Mouse (Mus musculus) lung, embryonic 16.5 days (tissue): Measurements from ENCODE around the gene Khk. TPM values are rescaled to one million over a fixed set of nuclear protein-coding genes. Genes with fewer than 3 reads are reported as not detected.
"Not testable (repeated sequence)": the region's sequence is repeated elsewhere in the genome, so short reads cannot be mapped to it uniquely, and the experiment has no call there.

Experiments
- ATAC-seq: fragments of 200-750 bp; cut with Nextera tagmentation; 2 replicates; pipeline ENCODE4 v1.8.0; 2017; ENCODE audit warnings: low read depth, mild to moderate bottlenecking, moderate library complexity
- H3K27ac ChIP-seq: fragments of 300-500 bp; sonication (generic); 2 replicates; pipeline ENCODE4 v1.5.1; 2014; ENCODE audit warnings: mild to moderate bottlenecking, control low read depth, low read length
- H3K27me3 ChIP-seq: fragments of 300-500 bp; sonication (generic); 2 replicates; pipeline ENCODE4 v1.6.1; 2014; ENCODE audit warnings: low read depth, low read length, mixed read lengths; ENCODE audit not compliant: control insufficient read depth, insufficient read depth
- H3K36me3 ChIP-seq: fragments of 300-500 bp; sonication (generic); 2 replicates; pipeline ENCODE4 v1.6.1; 2014; ENCODE audit warnings: low read length; ENCODE audit not compliant: control insufficient read depth, insufficient read depth
- H3K4me1 ChIP-seq: fragments of 300-500 bp; sonication (generic); replicated peaks from 2 replicates; pipeline ENCODE4 v1.6.1; 2014; ENCODE audit warnings: low read length, mixed read lengths; ENCODE audit not compliant: control insufficient read depth, insufficient read depth
- H3K4me2 ChIP-seq: fragments of 300-500 bp; sonication (generic); 2 replicates; pipeline ENCODE4 v1.6.1; 2014; ENCODE audit warnings: low read depth, low read length, control low read depth
- H3K4me3 ChIP-seq: fragments of 300-500 bp; sonication (generic); 2 replicates; pipeline ENCODE4 v1.5.1; 2014; ENCODE audit warnings: mild to moderate bottlenecking, low read length, control low read depth
- H3K9ac ChIP-seq: fragments of 300-500 bp; sonication (generic); 2 replicates; pipeline ENCODE4 v1.6.1; 2014; ENCODE audit warnings: low read length, control low read depth
- H3K9me3 ChIP-seq: fragments of 300-500 bp; sonication (generic); 2 replicates; pipeline ENCODE4 v1.6.1; 2016; ENCODE audit warnings: low read length; ENCODE audit not compliant: control insufficient read depth
- WGBS: fragments of 180-500 bp; shearing (Covaris S2); extraction: QIAGEN DNeasy Blood & Tissue Kit; methylation state at CpG from one replicate; pipeline ENCODE4 v1.1.7; 2014; 5-methylcytosine and 5-hydroxymethylcytosine counted together
- polyA plus RNA-seq: library from polyadenylated mRNA; unstranded; fragments of >200 nt; fragmentation: Nextera tagmentation; extraction: Ambion mirVana; gene quantifications from 2 replicates; pipeline ENCODE4 v1.2.1, GENCODE M21; 2015

Khk gene
- 13.2 and 15.0 TPM in 2 replicates for polyA plus RNA-seq

GRCm38 (mm10) chr5:30921256-30922033, at the start of gene Khk:
Gene Khk, plus strand, starts transcription at chr5:30921431.
- Histone ChIP-seq H3K4me3 (peak within 1 kb of the TSS; percentile 56), H3K9me3 (no peaks in the 10 kb centered on the region), H3K27me3 (no peaks in the 10 kb centered on the region; the same call in 1 of the 2 replicates), H3K9ac (peak within 1 kb of the TSS; percentile 70), H3K4me1 (peaks cover 23% of the 10 kb centered on the region), H3K27ac (peak within 1 kb of the TSS; percentile 80), H3K4me2 (peak within 1 kb of the TSS; percentile 65), H3K36me3 (peaks cover 10% of the 10 kb centered on the region)
- under 1% methylated on average over 36 of the region's 40 CpGs for WGBS
- peak; percentile 84 for ATAC-seq

- Histone ChIP-seq H3K27me3 (no peaks in the 10 kb centered on the region), H3K4me2 (no peak overlapping the region), H3K4me3 (no peak overlapping the region), H3K27ac (no peak overlapping the region), H3K4me1 (peaks cover 11% of the 10 kb centered on the region), H3K9ac (no peak overlapping the region), H3K9me3 (no peaks in the 10 kb centered on the region), H3K36me3 (peaks cover 54% of the 10 kb centered on the region)
- 88% methylated on average over 9 of the region's 9 CpGs for WGBS
- ATAC-seq = no peak
These were observed 48.7 kb upstream of the Khk start for GRCm38 (mm10) chr5:30872574-30872973.

GRCm38 (mm10) chr5:30874365-30874764, 46.9 kb upstream of the Khk start:
- WGBS = 79% methylated on average over 7 of the region's 7 CpGs

GRCm38 (mm10) chr5:30878616-30879015, 42.6 kb upstream of the Khk start:
- Histone ChIP-seq H3K4me3 (no peak overlapping the region), H3K9ac (no peak overlapping the region), H3K9me3 (no peaks in the 10 kb centered on the region), H3K4me2 (no peak overlapping the region), H3K36me3 (peaks cover 39% of the 10 kb centered on the region), H3K27me3 (no peaks in the 10 kb centered on the region), H3K27ac (no peak overlapping the region), H3K4me1 (no peaks in the 10 kb centered on the region)
- 28% methylated on average over 6 of the region's 6 CpGs for WGBS
- 0 out of 2 replicates have a peak, but pooled peaks have one; percentile 8 for ATAC-seq

More at GRCm38 (mm10) chr5:30874365-30874764, 46.9 kb upstream of the Khk start:
- Histone ChIP-seq H3K36me3 (peaks cover 56% of the 10 kb centered on the region), H3K4me1 (peaks cover 7% of the 10 kb centered on the region), H3K9me3 (no peaks in the 10 kb centered on the region), H3K27ac (no peak overlapping the region), H3K4me2 (no peak overlapping the region), H3K27me3 (no peaks in the 10 kb centered on the region), H3K9ac (no peak overlapping the region), H3K4me3 (no peak overlapping the region)
- no peak for ATAC-seq

GRCm38 (mm10) chr5:30879347-30879943, 41.8 kb upstream of the Khk start:
- 56% methylated on average over 5 of the region's 5 CpGs for WGBS
- Histone ChIP-seq H3K9me3 (no peaks in the 10 kb centered on the region), H3K4me2 (no peak overlapping the region), H3K36me3 (peaks cover 31% of the 10 kb centered on the region), H3K9ac (no peak overlapping the region), H3K4me1 (no peaks in the 10 kb centered on the region), H3K27me3 (no peaks in the 10 kb centered on the region), H3K4me3 (no peak overlapping the region), H3K27ac (no peak overlapping the region)
- 0 out of 2 replicates have a peak, but pooled peaks have one; percentile 23 for ATAC-seq

- not testable (repeated sequence) for H3K27me3 ChIP-seq, H3K4me2 ChIP-seq, H3K4me1 ChIP-seq, H3K9me3 ChIP-seq, ATAC-seq, H3K9ac ChIP-seq, H3K36me3 ChIP-seq, H3K27ac ChIP-seq, H3K4me3 ChIP-seq
- 79% methylated on average over 4 of the region's 4 CpGs for WGBS
These were observed 39.4 kb upstream of the Khk start for GRCm38 (mm10) chr5:30881839-30882238.

GRCm38 (mm10) chr5:30886209-30886608, 35.0 kb upstream of the Khk start:
- H3K4me3 ChIP-seq = peak overlapping the region; percentile 67; the same call in 1 of the 2 replicates
- H3K27ac ChIP-seq = no peak overlapping the region
- peak overlapping the region; percentile 87 for H3K4me2 ChIP-seq
- no peaks in the 10 kb centered on the region for H3K36me3 ChIP-seq
- no peak for ATAC-seq
- H3K9ac ChIP-seq = peak overlapping the region; percentile 83; the same call in 1 of the 2 replicates
- peaks cover 13% of the 10 kb centered on the region for H3K4me1 ChIP-seq
- no peaks in the 10 kb centered on the region for H3K9me3 ChIP-seq
- 29% methylated on average over 4 of the region's 4 CpGs for WGBS
- no peaks in the 10 kb centered on the region for H3K27me3 ChIP-seq

- 18% methylated on average over 5 of the region's 5 CpGs for WGBS
- H3K9me3 ChIP-seq = no peaks in the 10 kb centered on the region
- H3K27ac ChIP-seq = peak overlapping the region; percentile 99
- no peak for ATAC-seq
- peak overlapping the region; percentile 87 for H3K4me2 ChIP-seq
- H3K4me1 ChIP-seq = peaks cover 13% of the 10 kb centered on the region
- H3K36me3 ChIP-seq = no peaks in the 10 kb centered on the region
- H3K4me3 ChIP-seq = peak overlapping the region; percentile 67
- H3K27me3 ChIP-seq = no peaks in the 10 kb centered on the region
- H3K9ac ChIP-seq = peak overlapping the region; percentile 83
These were observed 34.5 kb upstream of the Khk start for GRCm38 (mm10) chr5:30886731-30887130.

GRCm38 (mm10) chr5:30887331-30887761, 33.9 kb upstream of the Khk start:
- H3K4me3 ChIP-seq = peak overlapping the region; percentile 67
- no peaks in the 10 kb centered on the region; the same call in 1 of the 2 replicates for H3K36me3 ChIP-seq
- H3K9ac ChIP-seq = peak overlapping the region; percentile 83
- no peaks in the 10 kb centered on the region for H3K9me3 ChIP-seq
- peak; percentile 50 for ATAC-seq
- H3K27me3 ChIP-seq = no peaks in the 10 kb centered on the region
- peaks cover 13% of the 10 kb centered on the region for H3K4me1 ChIP-seq
- H3K27ac ChIP-seq = peak overlapping the region; percentile 99
- H3K4me2 ChIP-seq = peak overlapping the region; percentile 87
- under 1% methylated on average over 19 of the region's 19 CpGs for WGBS
